Mouse (Mus musculus) left cerebral cortex, adult 8-10 months (tissue): ENCODE results near the gene Tmed4. TPM values are rescaled to one million over a fixed set of nuclear protein-coding genes. Genes with fewer than 3 reads are reported as not detected.

ENCODE experiments used
- DNase-seq, 2 experiments: peaks; one replicate each; pipeline ENCODE4 v3.0.0; 2022; ENCODE audit warnings: low spot score in 2 of 2
- total RNA-seq, 4 experiments: library from RNA; stranded (reverse); gene quantifications; 2 replicates each; pipeline ENCODE4 v1.2.4; 2022

Tmed4 gene
- total RNA-seq: 100 to 1,000 TPM in 1 of 4 experiments, 10 to 100 TPM in 3; 87.6 to 100 (median 93.7) TPM

DNA sequence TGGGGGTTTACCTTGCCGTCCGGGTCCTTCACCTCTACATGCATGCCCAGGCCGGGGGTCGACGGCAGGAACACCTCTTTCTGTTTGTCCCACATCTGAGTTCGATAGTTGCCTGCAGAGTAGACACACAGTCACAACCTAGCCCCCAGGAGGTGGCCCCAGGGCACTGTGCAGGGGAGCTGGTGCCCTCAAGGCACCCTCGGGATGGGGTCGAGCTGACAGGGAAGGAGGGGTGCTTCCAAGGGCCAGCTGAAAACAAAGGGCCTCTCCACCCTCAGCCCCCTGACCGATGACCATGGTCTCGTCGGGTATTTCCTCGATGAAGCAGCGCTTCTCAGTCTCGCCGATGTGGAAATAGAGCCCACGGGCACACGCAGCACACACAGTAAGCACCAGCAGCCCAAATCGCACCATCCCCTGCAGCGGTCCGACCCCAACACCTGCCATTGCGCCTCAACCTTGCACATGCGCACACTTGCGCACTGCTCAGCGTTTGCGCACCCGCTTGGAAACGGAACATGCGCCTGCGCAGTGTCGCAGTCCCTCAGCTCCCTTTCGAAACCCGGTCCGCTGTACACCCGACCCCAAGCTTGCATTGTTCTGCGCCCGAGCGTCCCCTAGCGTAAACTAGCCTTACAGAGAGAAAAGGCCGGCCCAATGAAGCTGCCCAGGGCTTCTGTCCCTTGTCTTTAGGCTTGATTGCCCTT, at the start of gene Tmed4:
Gene Tmed4 (minus strand): TSS at position 484 of the 707 bp plus-strand sequence.
- DNase-seq: peak; percentile 93 to 94

DNA sequence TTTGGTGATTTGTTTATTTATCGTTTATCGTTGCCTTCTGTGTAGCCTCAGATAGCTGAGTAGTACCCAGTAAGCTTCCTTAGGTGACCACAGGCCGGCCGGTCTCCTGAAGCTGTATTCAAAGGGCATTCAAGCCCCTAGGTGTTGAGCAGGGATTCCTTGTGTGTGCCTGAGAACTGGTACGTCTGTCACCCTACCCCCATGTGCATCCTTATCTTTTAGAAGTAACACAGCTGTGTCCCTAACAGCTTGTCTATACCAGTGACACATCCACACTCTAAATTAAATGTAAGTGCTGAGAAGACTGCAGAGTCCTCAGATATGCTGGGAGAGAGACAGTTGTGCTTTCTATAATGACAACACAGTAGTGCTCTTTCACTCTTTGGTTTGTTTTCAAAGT, 48.7 kb upstream of the Tmed4 start:
- no peak for DNase-seq

DNA sequence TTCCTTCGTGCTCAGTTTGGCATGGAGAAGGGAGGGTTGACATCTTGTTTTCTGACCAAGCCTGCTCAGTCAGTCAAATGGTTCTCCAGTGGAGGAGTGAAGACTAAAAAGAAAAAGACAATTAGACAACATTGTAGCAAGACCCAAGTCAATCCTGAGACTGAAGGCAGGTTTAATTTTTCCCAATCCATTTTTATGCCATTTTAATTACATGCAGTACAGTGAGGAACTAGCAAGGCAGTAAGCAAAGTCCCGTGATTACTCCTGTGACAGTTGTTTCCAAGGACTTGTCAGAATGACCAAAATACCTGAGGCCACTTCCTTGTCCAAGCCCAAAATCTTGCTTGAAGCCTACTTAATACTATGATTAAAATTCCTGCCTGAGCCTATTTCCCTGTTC, 47.4 kb upstream of the Tmed4 start:
- no peak for DNase-seq

DNA sequence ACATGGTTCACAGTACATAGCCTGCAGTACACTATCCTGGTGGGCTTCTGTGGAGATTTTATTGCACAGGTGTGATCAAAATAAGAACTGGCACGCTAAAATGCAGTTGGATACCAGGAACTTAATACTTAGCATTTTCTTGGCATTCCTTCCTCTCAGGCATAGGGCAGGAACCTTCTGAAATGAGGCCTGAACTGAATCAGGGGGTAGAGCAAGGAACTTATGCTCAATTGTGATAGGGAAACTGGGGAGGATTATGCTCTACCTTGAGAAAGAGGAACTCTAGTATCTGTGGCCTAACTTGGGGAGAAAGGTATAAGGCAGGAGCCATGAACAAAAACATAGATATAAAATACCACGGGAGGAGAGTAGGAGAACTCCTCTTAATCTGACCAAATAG, 44.7 kb upstream of the Tmed4 start:
- no peak for DNase-seq

DNA sequence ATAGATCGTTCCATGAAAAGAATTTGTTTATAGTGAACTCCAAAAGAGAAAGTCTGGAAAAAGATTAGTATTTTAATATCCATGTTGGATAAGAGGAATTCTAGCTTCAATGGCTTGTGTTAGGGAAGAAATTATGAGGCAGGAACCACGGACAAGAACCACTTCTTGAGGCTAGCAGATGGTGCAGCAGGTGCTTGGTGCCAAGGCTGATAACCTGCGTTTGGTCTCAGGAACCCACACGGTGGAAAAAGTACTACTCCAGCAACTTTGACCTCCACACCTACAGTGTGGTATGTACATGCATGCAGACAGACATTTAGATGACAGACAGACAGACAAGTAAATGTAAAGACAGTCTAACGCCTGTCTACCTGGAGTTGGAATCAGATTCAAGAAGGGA, 43.9 kb upstream of the Tmed4 start:
- no peak for DNase-seq

DNA sequence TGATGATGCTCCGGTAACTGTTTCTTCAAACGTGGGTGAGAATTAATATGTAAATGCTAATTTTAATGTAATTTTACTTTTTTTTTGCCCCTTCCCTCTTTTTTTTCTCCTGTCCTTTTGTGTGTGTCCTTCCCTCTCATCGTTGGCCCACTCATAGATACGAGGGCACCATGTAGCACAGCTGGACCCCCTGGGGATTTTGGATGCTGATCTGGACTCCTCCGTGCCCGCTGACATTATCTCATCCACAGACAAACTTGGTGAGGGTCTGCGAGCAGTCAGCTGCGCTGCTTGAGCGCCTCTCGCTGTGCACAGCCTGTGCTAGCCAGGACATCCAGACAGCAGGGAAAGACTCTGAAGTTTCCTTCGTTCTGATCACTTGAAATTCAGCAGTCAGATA, 42.2 kb upstream of the Tmed4 start:
- no peak for DNase-seq

DNA sequence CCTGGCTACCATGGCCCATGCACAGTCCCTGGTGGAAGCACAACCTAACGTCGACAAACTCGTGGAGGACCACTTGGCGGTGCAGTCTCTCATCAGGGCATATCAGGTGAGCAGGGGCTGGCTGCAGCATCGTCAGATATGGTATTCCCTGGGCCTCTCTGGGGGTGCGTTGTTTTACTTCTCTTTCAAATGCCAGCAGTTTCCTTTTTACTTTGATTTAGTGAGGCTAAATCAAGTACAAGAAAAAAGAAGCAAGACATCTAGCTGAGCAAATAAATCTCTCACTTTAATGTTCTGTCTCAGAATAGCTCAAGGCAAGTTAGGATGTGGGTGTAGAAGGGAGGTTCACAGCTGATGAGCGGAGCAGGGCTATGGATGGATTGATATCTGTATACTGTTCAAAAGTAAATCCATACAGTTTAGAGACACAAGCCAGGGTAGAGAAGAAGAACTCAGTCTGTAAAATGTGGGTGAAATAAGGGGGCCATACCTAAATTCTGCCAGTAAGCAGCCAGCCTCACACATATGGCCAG, 39.3 kb upstream of the Tmed4 start:
- DNase-seq: no peak

DNA sequence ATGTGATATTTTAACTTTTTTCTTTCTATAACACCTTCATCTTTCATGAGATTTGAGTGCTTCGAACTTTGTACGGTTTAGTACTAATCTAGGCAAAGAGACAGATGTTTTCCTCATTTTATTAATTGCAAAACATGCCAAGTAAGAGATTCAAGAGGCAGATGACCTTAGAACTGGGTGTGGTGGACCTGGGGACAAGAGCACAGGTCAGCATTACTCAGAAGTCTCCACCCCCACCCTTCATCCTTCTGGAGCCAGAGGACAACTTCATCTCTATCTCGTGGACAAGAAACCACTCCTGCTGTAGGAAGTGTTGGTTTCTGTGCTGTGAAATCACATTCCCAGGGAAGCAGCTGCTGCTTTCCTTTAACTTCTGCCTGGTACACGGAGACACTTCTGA, 33.5 kb upstream of the Tmed4 start:
- no peak for DNase-seq

DNA sequence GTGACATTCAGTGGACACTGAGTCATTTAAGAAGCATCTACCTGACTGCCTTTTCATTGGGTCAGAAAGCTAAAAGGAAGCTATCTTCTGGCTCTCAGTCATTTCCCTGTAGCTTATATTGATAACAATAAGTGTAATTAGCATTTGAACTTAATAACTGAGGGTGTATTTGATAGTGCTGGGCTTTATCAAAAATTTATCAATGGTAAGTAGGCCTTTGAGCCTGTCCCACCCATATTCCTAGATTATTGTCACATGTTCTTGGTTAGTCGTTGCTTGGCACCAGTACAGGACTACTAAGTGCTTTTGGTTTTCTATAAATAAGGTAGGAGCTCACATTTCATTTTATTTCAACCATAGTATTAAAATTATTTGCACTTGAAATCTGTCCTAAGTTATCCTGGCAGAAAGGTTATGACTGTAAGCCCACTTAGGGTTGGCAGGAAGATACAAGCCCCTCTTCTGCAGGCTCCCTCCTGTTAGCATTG, 31.3 kb upstream of the Tmed4 start:
- DNase-seq: no peak

DNA sequence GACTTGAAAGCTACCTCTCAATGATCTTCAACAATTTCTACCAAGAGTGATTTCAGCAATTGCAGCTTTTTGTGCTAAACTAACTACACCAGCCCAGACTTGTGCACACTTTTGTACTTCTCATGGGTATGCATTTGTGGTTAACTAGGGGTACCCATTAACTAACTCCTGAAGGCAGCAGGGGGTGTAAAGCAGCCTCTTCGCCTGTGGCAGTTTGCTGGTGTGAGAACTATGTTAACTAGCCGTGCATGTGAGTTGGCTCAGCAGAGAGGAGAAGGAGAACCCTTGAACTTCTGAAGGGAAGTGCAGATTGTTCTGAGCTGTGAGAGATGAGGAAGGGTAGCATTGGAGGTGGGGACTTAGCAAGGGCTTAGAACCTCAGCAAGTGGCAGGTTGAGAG, 28.1 kb upstream of the Tmed4 start:
- DNase-seq: no peak

DNA sequence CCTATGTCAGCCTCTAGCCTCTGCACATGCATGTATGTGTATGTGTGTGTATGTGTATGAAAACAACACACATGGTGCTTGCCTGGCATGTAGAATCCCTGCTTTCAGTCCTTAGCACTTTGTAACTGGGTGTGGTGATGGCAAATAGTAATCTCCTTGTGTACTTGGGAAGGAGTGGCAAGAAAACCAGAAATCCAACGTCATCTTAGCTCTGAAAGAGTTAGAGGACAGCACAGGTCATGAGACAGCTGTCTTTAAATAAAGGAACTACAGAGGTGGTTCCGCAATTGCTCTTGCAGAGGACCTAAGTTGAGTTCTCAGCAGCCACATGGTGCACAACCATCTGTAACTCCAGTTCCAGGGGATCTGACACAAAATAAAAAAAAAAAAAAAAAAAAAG, 24.8 kb upstream of the Tmed4 start:
- DNase-seq: no peak

DNA sequence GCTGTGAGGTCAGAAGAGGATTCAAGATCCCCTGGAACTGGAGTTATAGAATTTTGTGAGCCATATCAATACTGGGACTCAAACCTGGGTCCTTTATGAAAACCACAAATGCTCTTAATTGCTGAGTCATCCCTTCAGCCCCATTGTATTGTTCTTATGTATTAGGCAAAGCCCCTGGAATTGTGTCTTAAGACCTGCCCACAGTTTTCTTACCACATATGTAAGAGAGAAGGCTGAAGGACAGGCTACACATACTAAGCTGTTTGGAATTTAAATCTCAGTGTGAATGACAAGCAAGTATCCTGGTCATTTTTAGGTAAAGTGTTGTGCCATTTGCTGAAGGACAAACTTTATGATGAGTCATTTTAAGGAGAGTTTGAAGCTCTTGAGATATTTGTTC, 21.4 kb upstream of the Tmed4 start:
- no peak for DNase-seq

DNA sequence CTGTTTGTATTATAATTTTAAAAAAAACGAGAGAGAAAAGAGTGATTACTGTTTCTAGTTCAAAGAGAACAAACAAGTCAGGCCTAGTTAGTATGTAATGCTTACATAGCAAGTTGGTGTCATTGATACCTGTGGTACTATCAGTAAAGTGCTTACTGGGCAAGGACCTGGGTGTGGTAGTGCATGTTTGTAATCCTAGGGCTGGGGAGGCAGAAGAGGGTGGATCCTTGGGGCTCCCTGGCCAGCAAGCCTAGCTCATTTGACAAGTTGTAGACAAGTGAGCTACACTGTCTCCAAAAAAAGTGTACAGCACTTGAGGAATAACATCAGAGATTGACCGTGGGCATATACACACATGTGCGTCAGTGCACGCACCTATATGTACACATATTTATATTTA, 20.0 kb upstream of the Tmed4 start:
- DNase-seq: no peak

DNA sequence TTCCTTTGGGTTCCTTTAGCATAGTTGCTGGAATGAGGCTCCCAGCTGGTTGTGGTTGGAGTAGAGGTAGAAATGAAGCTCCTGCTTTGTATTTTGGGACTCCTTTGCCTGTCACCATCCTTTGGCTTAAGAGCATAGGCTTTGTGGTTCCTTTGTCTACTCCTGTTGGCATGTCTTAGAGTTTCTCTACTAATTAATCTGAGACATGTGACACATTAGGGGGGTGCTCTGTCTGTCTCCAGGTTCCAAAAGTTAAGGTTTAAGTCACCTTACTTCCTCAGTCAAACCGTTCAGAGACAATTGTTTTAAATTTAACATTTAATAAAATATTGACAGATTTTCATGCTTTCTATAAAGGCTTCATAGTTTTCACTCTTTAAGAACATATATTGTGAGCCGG, 18.9 kb upstream of the Tmed4 start:
- DNase-seq: no peak

DNA sequence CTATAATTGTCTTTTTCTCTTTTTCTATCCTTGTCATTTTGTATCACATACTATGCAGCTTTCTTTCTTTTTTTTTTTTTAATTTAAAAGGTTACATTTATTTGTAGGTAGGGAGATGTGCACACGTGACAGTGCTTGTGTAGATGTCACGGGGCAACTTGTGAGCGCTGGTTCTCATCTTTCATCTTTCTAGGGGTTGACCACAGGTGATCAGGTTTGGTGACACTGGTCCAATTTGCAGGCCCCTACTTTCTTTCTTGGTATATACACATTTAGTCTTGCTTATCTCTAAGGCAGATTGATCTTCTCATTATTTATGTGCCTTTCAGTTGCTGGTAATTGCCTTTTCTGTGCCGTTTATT, 18.3 kb upstream of the Tmed4 start:
- no peak for DNase-seq

DNA sequence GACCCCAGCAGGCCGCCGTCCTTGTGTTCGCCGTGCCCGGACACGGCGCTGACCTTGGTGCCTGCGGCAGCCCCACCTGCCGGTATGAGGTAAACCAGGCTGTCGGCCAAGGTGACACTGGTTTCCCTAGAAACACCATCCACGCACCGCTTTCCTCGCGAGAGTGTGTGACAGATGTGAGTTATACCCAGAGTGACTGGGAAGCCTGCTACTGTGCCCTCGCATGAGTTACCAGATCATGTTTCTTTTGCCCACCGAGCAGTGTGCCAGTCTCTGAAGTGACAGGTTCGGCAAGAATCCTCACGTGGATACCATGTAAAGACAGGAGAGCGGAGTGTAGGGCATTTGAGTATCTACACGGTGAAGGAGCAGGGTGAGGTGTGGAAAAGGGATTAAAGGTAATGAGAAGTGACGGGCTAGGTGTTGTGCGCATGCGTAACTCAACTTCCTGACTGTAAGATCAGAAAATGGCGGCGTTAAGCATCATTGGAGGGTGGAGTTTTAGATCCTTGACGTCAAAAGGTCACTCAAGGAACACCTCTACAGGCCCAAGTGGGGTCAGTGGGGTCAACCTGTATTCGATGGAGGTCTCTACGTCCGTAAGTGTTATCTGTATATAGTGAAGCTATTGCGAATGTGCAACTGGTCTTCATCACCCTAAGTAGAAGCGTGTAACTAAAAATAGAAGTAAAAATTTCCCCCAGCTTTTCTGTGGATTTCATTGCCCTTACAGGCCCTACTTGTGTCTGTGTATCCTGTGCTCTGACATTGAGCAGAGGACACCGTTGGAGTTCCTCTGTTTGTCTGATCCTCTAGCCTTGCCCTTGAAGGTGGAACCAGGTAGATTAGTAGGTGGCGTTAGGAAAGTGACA, 17.7 kb upstream of the Tmed4 start:
- DNase-seq: peak; percentile 74 to 76

DNA sequence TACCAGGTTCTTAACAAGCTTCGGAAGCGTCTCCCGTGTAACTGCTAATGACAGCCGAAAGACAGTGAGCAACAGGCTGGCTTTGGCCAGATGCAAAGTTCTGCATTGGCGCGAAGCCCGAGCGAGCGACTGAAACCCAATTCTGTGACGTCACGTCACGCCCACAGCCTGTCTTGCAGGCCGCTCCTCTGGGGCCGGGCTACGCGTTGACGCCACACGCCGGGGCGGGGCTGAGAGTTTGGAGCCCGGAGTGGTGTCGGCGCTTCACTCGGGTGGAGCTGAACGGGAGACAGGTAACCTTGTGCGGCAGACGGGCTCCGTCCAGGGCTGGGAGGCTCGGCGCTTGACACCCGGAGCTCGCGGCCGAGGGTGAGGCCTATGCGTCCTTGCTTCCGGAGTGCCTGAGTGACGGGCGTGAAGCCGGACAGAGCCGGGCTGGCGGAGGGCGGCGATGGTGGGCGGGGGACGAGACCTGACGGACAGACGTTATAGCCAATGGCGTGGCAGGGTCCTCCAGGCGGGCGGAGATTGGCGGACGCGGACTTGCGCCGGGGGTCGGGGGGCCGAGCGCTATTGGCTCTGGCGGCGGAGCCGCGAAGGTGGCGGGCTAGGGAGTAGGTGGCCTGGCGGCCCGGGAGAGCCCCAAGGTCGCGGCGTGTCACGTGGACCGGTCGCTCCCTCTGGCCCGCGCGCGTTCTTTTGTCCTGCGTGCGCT, 16.9 kb upstream of the Tmed4 start, which contains the start of gene Ogdh:
Gene Ogdh (plus strand): TSS at position 233 of the 715 bp plus-strand sequence.
- DNase-seq: peak; percentile 97 to 99

DNA sequence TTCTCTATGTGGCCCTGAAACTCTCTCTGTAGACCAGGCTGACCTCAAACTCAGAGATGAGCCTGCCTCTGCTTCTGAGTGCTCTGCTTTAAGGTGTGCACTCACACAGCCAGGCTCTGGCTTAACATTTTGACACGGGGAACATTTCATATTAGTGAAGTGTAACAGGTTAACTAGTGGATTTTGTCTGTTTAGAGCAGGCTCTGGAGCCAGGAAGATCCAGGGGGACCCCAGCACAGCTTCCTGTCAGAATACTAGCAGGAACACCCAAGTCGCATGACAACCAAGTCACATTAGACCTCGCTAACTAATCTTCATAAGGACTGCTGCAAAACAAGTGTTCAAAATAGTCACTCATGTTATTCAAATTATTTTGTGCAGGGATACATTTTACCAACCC, 16.2 kb upstream of the Tmed4 start:
- DNase-seq: no peak

DNA sequence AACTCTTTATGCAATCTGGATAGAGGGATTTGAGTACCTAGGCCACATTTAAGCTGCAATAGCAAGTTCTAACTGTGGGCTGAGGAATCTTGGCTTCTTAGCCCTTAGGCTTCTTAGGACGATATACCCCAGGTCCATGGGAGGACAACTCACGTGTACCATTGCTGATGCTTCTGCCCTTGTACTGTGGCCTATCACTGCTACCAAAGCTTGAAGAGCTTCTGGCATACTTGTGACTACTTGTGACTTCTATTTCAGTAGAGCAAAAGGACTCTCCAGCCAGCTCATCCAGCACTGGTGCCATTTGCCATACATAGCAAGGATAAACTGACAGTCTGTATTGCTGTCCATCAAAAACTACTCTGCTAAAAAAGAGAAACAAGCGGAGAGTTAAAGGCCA, 15.5 kb upstream of the Tmed4 start:
- DNase-seq: no peak

DNA sequence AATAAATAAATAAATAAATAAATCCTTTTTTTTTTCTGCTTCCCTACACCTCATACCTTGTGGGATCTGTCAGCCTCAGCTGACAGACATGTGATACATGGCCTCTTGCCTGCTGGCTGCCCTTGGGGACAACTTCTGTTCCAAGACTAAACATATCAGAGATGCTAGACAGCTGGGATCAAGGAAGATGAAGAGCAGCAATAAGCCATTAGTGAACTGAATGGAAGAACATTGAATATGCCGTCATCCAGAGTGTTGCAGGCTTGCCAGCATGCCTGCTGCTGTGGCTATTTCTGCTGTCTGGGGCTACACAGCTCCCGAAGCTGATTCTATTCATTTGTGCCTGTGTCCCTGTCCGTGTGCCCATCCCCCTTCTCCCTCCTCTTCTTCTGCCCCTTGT, 8.3 kb upstream of the Tmed4 start:
- DNase-seq: no peak

DNA sequence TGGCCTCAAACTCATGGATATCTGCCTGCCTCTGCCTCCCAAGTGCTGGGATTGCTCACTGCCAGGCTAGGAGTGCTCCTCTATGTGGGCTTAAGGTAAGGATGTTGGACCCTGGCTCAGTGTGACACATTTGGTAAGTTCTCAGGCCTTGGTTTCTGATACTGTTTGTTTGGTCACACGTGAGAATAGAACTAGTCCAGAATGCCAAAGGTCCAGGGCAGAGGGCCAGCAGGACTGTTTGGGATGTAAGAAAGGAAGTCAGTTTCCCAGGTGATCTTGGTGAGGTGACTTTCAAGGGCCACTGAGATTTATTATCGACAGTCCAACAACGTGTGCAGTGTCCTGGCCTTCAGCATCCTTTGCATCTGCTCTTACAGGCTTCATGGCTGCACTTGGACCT, 1.8 kb upstream of the Tmed4 start:
- no peak for DNase-seq

DNA sequence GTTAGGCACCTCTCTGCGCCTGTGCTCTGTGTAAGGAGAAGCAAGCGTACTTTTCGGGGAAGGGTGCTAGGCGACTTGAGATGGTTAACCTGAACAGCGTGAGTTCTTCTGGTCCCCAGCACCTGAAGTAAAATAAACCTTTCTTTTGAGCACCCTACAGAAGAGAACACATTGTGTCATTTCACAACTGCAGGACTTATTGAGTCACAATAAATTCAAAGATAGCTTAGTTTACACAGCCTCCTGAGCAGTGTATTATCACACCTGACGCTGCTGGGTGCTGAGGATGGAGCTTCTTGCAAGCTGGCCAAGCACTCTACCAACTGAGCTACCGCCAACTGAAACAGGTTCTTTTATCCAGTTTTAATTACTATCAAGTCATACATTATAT, 419 bp upstream of the Tmed4 start:
- DNase-seq: no peak
